Mouse (Mus musculus) lung, adult 18-20 months (tissue): ENCODE measurements around the gene Fam43a.

Source experiments
- DNase-seq, 2 experiments: peaks; one replicate each; pipeline ENCODE4 v3.0.0; 2022; ENCODE audit warnings: mixed read lengths in 2 of 2

The Fam43a gene

GRCm38 (mm10) chr16:30595835-30596557 is 3.5 kb upstream of the Fam43a start:
- DNase-seq = peak in 1 of 2 experiments; percentile 11

- peak; percentile 92 to 94 for DNase-seq
Observed at GRCm38 (mm10) chr16:30596959-30597681, 2.4 kb upstream of the Fam43a start.

DNA sequence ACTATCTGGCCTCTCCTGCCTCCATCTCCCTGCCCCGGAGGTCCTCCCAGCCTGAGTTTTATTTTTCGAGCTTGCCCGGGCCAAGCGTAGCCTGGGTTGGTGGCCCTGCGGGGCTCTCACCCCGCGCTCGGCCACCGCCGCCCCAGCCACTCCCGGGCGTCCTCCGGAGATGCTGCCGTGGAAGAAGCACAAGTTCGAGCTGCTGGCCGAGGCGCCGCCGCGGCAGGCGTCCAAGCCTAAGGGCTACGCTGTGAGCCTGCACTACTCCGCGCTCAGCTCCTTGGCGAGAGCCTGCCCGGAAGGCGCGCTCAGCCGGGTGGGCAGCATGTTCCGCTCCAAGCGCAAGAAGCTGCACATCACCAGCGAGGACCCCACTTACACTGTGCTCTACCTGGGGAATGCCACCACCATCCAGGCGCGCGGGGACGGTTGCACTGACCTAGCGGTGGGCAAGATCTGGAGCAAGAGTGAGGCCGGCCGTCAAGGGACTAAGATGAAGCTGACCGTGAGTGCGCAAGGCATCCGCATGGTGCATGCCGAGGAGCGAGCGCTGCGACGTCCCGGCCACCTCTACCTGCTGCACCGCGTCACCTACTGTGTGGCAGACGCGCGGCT is 1.0 kb downstream of the Fam43a start:
- DNase-seq = peak; percentile 60

- DNase-seq = peak; percentile 69 to 74
Observed at GRCm38 (mm10) chr16:30601046-30601832, 1.7 kb downstream of the Fam43a start.

GRCm38 (mm10) chr16:30601946-30602345 is 2.4 kb downstream of the Fam43a start:
- peak in 1 of 2 experiments; percentile 36 for DNase-seq

- peak in 1 of 2 experiments; percentile 32 for DNase-seq
Observed at GRCm38 (mm10) chr16:30602684-30603530, 3.4 kb downstream of the Fam43a start.

GRCm38 (mm10) chr16:30603531-30603842 is 4.0 kb downstream of the Fam43a start:
- peak; percentile 46 to 53 for DNase-seq

DNA sequence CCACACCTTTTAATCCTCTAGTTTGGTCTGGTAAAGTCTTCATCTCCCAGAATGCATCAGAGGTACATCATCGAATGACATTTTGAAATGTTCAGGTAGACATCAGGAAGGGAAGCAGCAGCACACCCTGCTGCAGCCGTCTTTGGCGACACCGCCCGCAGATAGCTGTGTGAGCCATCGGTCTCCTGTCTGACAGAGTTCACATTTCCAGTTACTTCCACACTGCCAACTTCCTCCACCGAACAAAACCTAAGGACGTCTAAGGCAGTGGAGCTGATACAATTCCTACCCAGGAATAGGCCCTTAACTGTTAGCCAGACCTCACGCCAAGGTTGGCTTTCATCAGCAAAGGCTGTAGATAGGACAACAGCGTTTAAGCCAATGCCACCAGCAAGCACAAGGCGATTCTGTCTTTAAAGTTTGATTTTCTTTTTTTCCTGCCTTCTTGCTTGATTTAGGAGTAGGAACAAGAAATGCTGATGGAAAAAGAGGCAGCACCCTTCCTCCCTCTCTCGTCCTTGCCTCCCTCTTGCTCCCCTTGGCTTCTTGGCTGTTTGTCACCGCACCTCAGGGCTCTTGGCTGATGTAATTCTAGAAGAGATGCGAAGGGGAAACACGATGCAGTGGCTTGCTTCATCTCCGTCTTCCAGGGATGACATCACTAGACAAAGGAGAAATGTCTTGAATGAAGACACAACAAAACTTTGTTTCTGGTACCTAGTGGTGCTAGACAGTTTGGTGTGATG is 4.7 kb downstream of the Fam43a start:
- DNase-seq = no peak

DNA sequence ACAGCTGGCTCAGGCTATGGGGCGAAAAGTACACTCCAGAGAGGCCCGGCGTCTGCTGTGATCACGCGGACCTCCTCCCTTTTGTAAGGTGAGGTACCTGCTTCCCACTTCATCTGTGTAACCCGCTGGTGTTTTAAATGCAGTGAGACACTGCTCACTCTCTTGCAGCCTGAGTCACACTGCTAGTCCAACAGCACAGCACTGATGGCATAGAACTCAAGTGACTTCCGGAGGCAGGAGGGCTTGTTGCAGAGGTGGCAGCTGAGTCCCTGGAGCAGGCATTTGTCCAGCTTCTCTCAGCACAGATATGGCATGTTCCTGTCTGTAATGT is 5.2 kb downstream of the Fam43a start:
- no peak for DNase-seq

- no peak for DNase-seq
Observed at GRCm38 (mm10) chr16:30605528-30605927, 6.0 kb downstream of the Fam43a start.

DNA sequence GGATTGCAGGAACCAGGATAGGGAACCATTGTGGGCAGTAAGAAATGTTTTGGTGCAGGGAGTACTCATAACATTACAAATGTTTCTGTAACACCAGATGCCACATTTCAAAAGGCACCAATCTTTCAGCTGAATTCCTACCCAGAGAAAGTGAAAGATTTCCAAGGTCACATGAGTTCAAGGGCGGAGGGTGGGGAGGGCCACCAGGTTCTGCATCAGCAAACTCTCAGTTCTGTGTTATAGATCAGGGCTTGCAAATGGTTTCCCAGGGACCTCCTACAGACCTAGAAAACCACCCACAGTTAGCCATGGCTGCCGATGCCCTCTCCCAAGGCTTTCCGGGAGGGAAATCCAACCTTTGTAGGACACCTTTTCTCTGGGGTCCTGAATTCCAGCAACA is 8.3 kb downstream of the Fam43a start:
- DNase-seq = no peak

DNA sequence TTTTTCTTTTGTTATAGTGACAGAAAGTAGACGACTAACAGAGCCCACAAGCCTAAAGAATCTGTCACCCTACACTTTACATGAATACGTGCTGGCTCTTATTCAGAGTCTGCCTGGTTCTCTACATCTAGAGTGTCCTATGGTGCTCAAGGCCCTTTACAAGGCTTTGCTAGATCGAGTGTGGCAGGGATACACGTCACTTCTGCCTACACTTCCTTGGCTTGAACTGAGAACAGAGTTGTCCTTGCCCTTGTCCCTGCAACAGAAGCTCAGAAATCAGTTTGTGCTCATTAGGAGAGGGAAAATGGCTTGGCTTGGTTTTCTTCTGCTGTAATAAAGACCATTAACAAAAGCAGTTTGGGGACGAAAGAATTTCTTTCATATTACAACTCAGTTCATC is 11.8 kb downstream of the Fam43a start:
- no peak for DNase-seq

DNA sequence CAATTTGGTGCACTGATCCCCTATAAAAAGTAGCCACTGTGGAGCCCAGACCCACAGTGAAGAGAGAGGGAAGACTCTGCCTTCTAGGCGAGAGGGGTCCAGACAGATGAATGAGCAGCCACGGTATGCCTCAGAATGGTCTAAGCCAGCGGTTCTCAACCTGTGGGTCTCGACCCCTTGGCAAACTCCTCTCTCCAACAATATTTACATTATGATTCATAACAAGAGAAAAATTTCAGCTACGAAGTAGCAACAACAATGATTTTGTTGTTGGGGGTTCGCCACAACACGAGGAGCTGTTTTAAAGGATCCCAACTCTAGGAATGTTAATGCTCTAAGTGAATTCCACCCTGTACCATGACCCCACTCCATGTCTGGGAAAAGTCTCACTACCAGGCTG is 13.6 kb downstream of the Fam43a start:
- no peak for DNase-seq

DNA sequence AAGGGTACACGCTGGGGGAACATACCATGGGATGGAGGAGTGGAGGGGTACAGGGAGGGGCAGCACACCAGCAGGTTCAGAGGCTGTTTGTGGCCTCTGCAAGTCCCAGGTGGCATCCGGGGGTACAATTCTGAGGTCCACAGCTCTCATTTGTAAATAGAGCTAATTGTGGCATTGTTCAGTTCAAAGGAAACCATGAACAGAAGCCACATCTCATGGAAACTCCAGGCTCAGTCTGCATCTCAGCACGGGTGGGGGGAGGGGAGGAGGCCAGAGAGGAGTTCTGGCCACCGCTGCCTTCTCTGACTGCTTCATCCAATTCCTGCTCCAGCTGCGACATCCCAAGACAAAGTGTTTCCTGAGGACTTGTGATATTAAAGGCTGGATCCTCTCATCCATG is 14.6 kb downstream of the Fam43a start:
- no peak for DNase-seq

DNA sequence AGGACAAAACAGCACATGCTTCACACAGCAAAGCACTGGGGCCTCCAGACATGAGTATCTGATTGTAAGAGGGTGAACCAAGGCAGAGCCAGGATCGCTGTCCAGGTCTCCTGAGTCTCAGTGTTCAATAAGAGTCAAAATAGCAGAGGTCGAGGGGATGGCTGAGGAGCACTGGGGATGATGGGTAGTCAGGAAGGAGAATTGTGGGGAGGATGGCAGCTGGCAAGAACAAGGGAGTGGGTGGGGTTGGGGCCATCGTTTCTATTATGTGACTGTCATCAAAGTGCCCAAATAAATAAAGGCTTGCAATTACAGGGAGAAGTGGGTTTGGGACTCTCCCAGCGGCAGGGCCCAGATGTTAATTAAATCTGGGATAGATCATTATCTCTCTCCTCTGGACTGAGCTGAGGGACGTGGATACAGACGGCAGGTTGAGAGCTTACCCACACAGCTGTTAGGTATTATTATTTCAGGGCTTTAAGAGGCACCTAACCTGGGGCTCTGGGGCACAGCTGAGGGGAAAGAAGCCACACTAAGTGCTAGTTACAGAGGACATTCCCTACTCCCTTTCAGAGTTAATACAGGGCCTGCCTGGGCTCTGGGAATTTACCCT is 15.3 kb downstream of the Fam43a start:
- no peak for DNase-seq

- no peak for DNase-seq
Observed at GRCm38 (mm10) chr16:30616281-30616680, 16.8 kb downstream of the Fam43a start.

- DNase-seq = no peak
Observed at GRCm38 (mm10) chr16:30623645-30624044, 24.1 kb downstream of the Fam43a start.

DNA sequence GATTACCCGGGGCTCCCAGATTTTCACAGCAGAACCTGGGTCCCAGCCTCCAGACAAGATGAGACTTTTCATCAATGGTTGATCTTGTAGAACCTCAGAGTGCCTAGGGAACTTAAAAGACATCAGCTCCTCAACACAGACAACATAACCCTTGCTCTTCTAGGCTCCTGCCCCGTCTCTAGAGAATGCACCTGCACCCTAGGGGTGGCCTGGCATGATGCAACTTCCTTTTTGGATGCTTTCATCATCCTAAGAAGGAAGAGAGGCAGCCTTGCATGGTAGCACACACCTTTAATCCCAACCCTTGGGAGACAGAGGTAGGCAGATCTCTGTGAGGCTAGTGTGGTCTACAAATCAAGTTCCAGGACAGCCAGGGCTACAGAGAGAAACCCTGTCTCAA is 25.1 kb downstream of the Fam43a start:
- no peak for DNase-seq

DNA sequence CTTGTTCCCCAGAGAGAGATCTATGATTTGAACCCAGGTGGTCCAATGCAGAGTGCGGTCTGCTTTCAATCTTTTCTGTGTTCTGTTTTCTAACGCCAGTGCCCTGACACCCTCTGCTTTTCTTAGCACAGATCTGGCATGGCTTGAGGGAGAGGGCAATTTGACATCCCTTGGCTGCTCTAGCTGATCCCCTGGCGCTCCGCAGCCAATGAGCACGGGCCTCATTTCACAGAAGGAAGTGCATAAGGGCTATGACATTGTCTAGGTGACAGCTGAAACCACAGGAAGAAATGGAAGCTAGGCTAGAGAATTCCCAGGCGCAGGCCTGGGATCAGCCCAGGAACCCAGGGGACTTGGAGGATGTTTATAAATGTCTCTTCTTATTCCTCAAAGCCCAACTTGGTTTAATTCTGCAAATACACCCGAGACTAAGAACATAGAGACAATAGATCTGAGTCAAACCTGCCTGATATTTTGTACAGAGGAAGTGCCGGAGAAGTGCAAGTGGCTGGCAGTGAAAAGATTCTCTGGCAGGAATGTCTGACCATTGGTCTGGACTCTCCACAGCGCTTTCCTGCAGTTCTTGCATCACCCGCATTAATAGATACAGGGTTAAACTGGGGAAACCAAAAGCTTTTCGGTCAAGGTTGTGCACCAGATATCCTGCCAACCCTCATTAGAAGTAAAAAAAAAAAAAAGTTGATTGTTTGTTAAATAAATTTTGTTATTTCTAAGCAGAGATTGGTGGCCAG is 28.2 kb downstream of the Fam43a start:
- no peak for DNase-seq

- no peak for DNase-seq
Observed at GRCm38 (mm10) chr16:30628401-30628800, 28.9 kb downstream of the Fam43a start.
